Mouse (Mus musculus) right cerebral cortex, postnatal 14 days (tissue): ENCODE data around the gene Kif22.

Experiments used
- DNase-seq: peaks from one replicate; pipeline ENCODE4 v3.0.0; 2022

Kif22 gene

GRCm38 (mm10) chr7:127016971-127017949 is 25.0 kb downstream of the Kif22 start, which contains the start of gene Pagr1a:
Gene Pagr1a (minus strand): TSS chr7:127017352.
- DNase-seq, result peak; percentile 98

GRCm38 (mm10) chr7:127016486-127016938 is 25.8 kb downstream of the Kif22 start:
- DNase-seq, result peak; percentile 54

DNA sequence TGATC is 26.0 kb downstream of the Kif22 start, which contains the start of gene Pagr1b:
Gene Pagr1b (minus strand): TSS at position 4 of the 5 bp plus-strand sequence.
- DNase-seq, result no peak

- DNase-seq, result no peak
Observed at GRCm38 (mm10) chr7:127016081-127016480, 26.2 kb downstream of the Kif22 start.

DNA sequence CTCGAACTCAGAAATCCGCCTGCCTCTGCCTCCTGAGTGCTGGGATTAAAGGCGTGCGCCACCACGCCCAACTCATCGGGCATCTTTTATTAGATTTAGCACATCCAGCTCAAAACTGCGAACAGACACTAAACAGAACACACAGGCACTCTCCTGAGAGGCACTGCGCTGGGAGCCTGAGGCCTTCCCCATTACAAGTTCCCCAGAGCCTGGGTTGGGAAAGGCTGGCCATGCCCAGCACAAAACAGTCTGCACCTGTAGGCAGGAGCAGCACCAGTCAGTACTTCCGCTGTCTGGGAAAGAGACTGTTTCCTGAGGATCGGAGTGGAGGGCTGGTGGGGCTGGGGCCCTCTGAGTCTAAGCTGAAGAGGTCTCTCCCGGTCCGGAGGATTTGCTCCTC is 27.3 kb downstream of the Kif22 start:
- DNase-seq, result no peak

GRCm38 (mm10) chr7:127014320-127014719 is 28.0 kb downstream of the Kif22 start, which contains the start of gene Mvp:
Gene Mvp (minus strand): TSS chr7:127014621.
- DNase-seq, result no peak

- no peak for DNase-seq
Observed at GRCm38 (mm10) chr7:127013385-127013784, 28.9 kb downstream of the Kif22 start.

GRCm38 (mm10) chr7:127012845-127013244 is 29.4 kb downstream of the Kif22 start:
- DNase-seq, result no peak

DNA sequence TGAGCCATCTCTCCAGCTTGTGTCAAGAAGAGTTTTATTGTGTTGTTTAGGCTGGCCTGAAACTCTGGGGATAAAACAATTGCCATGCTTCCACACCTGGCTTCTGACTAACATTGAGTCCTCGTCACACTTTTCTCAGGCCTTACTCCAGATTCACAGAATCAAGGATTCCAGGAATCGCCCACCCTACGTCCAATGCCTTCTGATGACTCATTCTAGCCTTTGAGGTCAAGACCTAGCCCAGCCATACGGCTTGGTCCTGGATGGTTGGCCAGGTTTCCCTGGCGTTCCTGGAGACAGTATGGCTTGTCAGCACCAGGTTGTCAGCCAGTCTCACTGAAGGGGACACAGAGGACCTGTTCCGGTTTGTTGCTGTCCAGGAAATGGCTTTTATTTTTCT is 29.9 kb downstream of the Kif22 start:
- DNase-seq, result no peak

GRCm38 (mm10) chr7:127011717-127012116 is 30.6 kb downstream of the Kif22 start:
- DNase-seq, result no peak

GRCm38 (mm10) chr7:127011051-127011450 is 31.2 kb downstream of the Kif22 start:
- no peak for DNase-seq

DNA sequence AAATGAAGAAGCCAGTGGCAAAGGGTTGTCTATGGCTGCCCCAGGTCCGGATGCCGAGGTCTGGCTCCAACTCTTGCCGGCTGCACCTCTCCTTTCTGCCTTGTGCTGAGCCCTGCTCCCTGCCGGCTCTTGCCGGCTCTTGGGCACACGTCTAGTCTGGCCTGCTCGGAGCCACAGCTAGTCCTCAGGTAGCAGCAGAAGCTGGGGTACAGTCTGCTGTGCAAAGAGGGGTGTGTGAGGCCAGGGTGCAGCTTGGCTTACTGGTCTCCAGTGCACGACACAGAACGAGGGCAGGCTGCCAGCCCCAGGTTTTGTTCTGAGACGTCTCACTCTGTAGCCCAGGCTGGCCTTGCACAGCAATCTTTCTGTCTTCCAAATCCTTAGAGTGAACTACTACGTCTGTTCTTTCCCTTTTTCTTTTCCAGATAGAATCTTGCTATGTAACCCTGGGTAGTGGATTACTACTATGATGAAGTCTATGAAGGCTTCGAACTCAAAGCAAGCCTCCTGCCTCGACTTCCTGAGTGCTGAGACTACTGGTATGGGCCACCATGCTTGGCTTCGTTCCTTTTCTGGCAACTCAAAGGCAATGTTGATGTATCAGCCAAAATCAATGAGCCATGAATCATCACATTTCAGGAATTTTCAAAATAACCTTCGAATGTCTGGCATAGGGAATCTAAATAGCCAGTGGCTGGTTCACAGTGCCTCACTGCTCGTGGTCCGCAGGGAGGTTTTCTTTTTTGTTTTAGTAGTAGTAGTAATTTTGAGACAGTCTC is 32.8 kb downstream of the Kif22 start:
- DNase-seq, result no peak

- DNase-seq, result no peak
Observed at GRCm38 (mm10) chr7:127008239-127009019, 33.8 kb downstream of the Kif22 start.

GRCm38 (mm10) chr7:127007313-127008024 is 34.8 kb downstream of the Kif22 start:
- no peak for DNase-seq

DNA sequence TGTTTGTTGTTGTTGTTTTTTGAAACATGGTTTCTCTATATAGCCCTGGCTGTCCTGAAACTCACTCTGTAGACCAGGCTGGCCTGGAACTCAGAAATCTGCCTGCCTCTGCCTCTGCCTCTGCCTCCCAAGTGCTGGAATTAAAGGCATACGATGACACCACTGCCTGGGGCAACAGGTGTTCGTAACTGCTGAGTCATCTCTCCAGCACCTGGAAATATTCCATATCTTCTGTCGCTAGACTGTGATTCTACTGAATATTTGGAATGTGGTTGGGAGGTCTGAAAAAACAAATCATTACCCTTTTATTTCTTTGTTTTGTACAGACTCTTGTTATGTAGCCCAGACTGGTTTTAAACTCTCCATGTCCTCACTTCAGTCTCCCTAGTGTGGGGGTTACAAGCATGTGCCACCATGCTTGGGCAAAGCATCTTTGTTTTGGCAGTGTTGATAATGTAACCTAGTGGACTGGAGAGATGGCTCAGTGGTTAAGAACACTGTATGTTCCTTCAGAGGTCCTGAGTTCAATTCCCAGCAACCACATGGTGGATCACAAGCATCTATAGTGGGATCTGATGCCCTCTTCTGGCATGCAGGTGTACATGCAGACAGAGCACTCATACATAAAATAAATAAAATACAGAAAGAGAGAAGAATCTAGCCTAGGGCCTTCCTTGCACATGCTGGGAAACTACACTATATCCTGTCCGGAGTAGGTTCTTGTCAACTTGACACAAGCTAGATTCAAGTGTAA is 38.0 kb downstream of the Kif22 start:
- no peak for DNase-seq

GRCm38 (mm10) chr7:127003620-127004019 is 38.7 kb downstream of the Kif22 start:
- DNase-seq, result no peak

DNA sequence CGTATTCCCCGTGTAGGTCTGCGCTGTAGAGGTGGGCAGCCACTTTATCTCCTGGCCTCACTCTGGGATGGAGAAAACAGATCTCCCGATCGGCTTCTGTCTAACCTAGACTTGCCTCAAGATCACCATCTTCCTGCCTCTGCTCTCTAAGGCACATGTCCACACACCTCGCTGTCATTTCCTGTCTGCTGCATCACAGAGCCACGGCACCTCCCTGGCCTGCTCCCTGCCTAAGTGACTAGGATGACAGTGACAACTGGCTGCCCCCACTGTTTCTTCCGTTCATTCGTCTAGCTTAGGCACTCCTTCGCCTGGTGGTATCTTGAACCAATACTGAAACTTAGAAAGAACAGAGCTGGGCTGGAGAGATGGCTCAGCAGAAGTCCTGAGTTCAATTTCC is 42.7 kb downstream of the Kif22 start:
- DNase-seq, result no peak

DNA sequence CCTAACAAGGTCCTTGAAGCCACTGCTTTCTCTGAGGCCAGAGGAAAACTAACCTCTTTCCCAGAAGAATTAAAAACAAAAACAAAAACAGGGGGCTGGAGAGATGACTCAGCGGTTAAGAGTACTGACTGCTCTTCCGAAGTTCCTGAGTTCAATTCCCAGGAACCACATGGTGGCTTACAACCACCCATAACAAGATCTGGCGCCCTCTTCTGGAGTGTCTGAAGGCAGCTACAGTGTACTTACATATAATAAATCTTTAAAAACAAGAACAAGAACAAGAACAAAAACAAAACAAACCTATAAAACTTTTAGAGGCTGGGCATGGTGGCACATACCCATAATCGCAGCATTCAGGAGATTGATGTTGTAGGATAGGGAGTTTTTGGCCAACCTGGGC is 45.8 kb downstream of the Kif22 start:
- no peak for DNase-seq

GRCm38 (mm10) chr7:126988816-126989215 is 53.5 kb downstream of the Kif22 start:
- no peak for DNase-seq

GRCm38 (mm10) chr7:126986319-126986718 is 56.0 kb downstream of the Kif22 start:
- peak; percentile 59 for DNase-seq

GRCm38 (mm10) chr7:126984667-126985444 is 57.4 kb downstream of the Kif22 start:
- no peak for DNase-seq
